Mouse (Mus musculus): ENCODE measurements around the gene Tnr. TPM values are rescaled to one million over a fixed set of nuclear protein-coding genes. Genes with fewer than 3 reads are reported as not detected.

Tnr gene
- total and polyA plus RNA-seq, 3 experiments = 0.01 TPM; not detected in 2

DNA sequence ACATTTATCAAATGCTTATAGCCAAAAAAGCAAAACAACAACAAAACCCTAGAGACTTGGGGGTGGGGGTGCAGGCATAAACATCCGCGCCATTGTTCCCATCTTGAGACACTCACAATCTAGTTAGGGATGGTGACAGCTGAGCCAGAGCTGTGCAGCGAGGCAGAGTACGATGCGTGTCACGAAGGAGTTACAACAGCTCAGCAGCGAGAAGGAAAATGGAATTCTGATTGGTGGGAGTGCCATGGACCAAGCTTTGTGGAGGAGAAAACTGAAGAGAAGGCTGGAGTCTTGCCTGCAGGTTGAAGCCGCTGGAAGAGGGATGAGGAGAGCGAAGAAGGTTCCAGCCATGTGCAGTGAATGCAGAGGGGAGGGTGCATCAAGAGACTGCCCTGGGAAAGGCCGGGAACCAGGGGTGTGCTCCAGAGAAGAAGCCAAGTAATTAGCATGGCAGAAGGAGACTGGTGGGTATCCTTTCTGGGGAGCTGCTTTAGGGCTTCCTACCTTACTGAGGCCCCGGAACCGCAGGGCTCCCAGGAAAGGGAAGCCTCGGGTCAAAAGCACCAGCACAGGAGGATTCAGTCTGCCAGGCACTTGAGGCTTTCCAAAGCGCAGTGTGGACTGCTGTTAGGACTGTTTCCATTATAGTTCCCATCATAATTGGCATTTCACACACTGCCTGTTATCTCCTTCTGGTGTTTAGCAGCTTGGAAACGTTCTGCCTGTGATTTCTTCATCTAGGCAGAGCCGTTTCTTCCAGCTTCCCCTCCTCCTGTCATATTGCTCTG lies 91.3 kb downstream of the Tnr start:
- H3K4me1 ChIP-seq (ENCODE audit: control insufficient read depth in 1 of 2, insufficient read depth in 2 of 2, low read length in 2 of 2) = no peaks in the 10 kb centered on the region

DNA sequence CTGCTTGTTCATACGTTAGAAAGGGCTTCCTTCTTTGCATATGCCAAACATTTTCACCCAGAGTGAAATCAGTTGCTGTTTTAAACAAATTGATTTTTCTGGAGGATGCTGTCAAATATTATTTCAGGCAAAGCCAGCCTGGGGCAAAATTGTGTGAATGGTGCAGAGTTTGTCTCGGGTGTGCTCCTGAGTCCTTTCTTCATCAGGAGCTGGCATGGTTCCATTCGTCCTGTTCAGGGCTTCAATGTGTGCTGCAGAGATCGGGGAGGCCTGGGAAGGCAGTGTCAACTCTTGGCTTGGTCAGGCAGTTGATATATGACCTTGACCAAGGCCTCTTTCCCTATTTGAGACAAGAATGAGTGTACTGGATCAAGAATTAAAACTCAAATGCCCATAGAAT lies 92.1 kb downstream of the Tnr start:
- Histone ChIP-seq H3K4me1 (ENCODE audit: control insufficient read depth in 1 of 2, insufficient read depth in 2 of 2, low read length in 2 of 2) (no peaks in the 10 kb centered on the region), H3K9me3 (replicated peaks; ENCODE audit: insufficient read depth, low read length) (no peaks in the 10 kb centered on the region), H3K27me3 (ENCODE audit: control insufficient read depth in 1 of 2, insufficient read depth in 2 of 2, low read length in 2 of 2) (no peaks in the 10 kb centered on the region), H3K27ac (ENCODE audit: control insufficient read depth, low read depth, low read length) (no peak overlapping the region), H3K4me3 (ENCODE audit: control insufficient read depth in 1 of 2, insufficient read depth in 1 of 2, low read depth in 2 of 2, low read length in 2 of 2) (no peak overlapping the region), H3K9ac (ENCODE audit: control insufficient read depth, low read depth, low read length, poor library complexity, severe bottlenecking) (no peak overlapping the region), H3K79me2 (ENCODE audit: control insufficient read depth, insufficient read depth, low read length, poor library complexity) (no peaks in the 10 kb centered on the region), H3K36me3 (ENCODE audit: control insufficient read depth in 1 of 2, insufficient read depth in 2 of 2, low read length in 2 of 2) (no peaks in the 10 kb centered on the region)
- DNase-seq (ENCODE audit: low read depth, low spot score) = no peak
- TF ChIP-seq GABPA (IDR thresholded peaks at IDR 0.05; ENCODE audit: low read depth, low read length) = no peak
- TF ChIP-seq ETS1 (IDR thresholded peaks at IDR 0.05; ENCODE audit: low read depth, low read length) = no peak
- TF ChIP-seq POLR2A (IDR thresholded peaks at IDR 0.05; ENCODE audit: control insufficient read depth in 1 of 2, insufficient read depth in 1 of 2, low read depth in 1 of 2, low read length in 2 of 2, poor library complexity in 1 of 2) = no peak
- no peak for TF ChIP-seq NRF1 (IDR thresholded peaks at IDR 0.05; ENCODE audit: insufficient read depth, low read depth, low read length, poor library complexity, severe bottlenecking)
- TF ChIP-seq GATA1 (IDR thresholded peaks at IDR 0.05; ENCODE audit: low read depth, low read length) = no peak
- TF ChIP-seq MYC (IDR thresholded peaks at IDR 0.05; ENCODE audit: low read depth, low read length) = no peak
- TF ChIP-seq CHD2 (IDR thresholded peaks at IDR 0.05; ENCODE audit: low read length) = no peak
- TF ChIP-seq CTCF (IDR thresholded peaks at IDR 0.05 in 2 of 3, conservative IDR thresholded peaks at IDR 0.05 in 1 of 3; ENCODE audit: control insufficient read depth in 1 of 3, insufficient read depth in 1 of 3, low read depth in 2 of 3, low read length in 3 of 3, poor library complexity in 1 of 3, severe bottlenecking in 1 of 3) = no peak
- no peak for TF ChIP-seq HCFC1 (IDR thresholded peaks at IDR 0.05; ENCODE audit: low read depth, low read length)
- TF ChIP-seq MXI1 (IDR thresholded peaks at IDR 0.05; ENCODE audit: low read depth, low read length) = no peak
- TF ChIP-seq ZNF384 (IDR thresholded peaks at IDR 0.05; ENCODE audit: low read depth, low read length) = no peak
- no peak for TF ChIP-seq NELFE (IDR thresholded peaks at IDR 0.05; ENCODE audit: low read depth, low read length)
- TF ChIP-seq RCOR1 (IDR thresholded peaks at IDR 0.05; ENCODE audit: low read depth, low read length) = no peak
- no peak for TF ChIP-seq JUND (IDR thresholded peaks at IDR 0.05; ENCODE audit: low read depth, low read length)
- TF ChIP-seq TCF12 (IDR thresholded peaks at IDR 0.05; ENCODE audit: low read depth, low read length) = no peak
- no peak for TF ChIP-seq MAX (IDR thresholded peaks at IDR 0.05; ENCODE audit: low read length)
- no peak for TF ChIP-seq MYB (IDR thresholded peaks at IDR 0.05; ENCODE audit: low read depth, low read length)

More for the DNA sequence above, 91.3 kb downstream of the Tnr start:
- Histone ChIP-seq H3K9me3 (replicated peaks; ENCODE audit: insufficient read depth, low read length) (no peaks in the 10 kb centered on the region), H3K27me3 (ENCODE audit: control insufficient read depth in 1 of 2, insufficient read depth in 2 of 2, low read length in 2 of 2) (no peaks in the 10 kb centered on the region), H3K36me3 (ENCODE audit: control insufficient read depth in 1 of 2, insufficient read depth in 2 of 2, low read length in 2 of 2) (no peaks in the 10 kb centered on the region), H3K79me2 (ENCODE audit: control insufficient read depth, insufficient read depth, low read length, poor library complexity) (no peaks in the 10 kb centered on the region), H3K4me3 (ENCODE audit: control insufficient read depth in 1 of 2, insufficient read depth in 1 of 2, low read depth in 2 of 2, low read length in 2 of 2) (no peak overlapping the region), H3K27ac (ENCODE audit: control insufficient read depth, low read depth, low read length) (no peak overlapping the region), H3K9ac (ENCODE audit: control insufficient read depth, low read depth, low read length, poor library complexity, severe bottlenecking) (no peak overlapping the region)
- TF ChIP-seq UBTF (IDR thresholded peaks at IDR 0.05; ENCODE audit: borderline replicate concordance, insufficient read depth, low read depth, low read length) (no peak), TBP (IDR thresholded peaks at IDR 0.05; ENCODE audit: low read depth, low read length) (no peak), USF2 (IDR thresholded peaks at IDR 0.05; ENCODE audit: borderline replicate concordance in 1 of 2, insufficient read depth in 1 of 2, low read depth in 1 of 2, low read length in 2 of 2) (no peak), CTCF (IDR thresholded peaks at IDR 0.05 in 2 of 3, conservative IDR thresholded peaks at IDR 0.05 in 1 of 3; ENCODE audit: control insufficient read depth in 1 of 3, insufficient read depth in 1 of 3, low read depth in 2 of 3, low read length in 3 of 3, poor library complexity in 1 of 3, severe bottlenecking in 1 of 3) (no peak), CHD1 (IDR thresholded peaks at IDR 0.05; ENCODE audit: low read depth, low read length) (no peak), TAL1 (IDR thresholded peaks at IDR 0.05; ENCODE audit: low read length) (no peak), EP300 (IDR thresholded peaks at IDR 0.05; ENCODE audit: low read depth in 1 of 2, low read length in 2 of 2) (no peak), MYB (IDR thresholded peaks at IDR 0.05; ENCODE audit: low read depth, low read length) (no peak), SMC3 (IDR thresholded peaks at IDR 0.05; ENCODE audit: low read depth, low read length) (no peak), TCF12 (IDR thresholded peaks at IDR 0.05; ENCODE audit: low read depth, low read length) (no peak), RAD21 (IDR thresholded peaks at IDR 0.05; ENCODE audit: low read depth, low read length) (no peak), NELFE (IDR thresholded peaks at IDR 0.05; ENCODE audit: low read depth, low read length) (no peak), POLR2A (IDR thresholded peaks at IDR 0.05; ENCODE audit: control insufficient read depth in 1 of 2, insufficient read depth in 1 of 2, low read depth in 1 of 2, low read length in 2 of 2, poor library complexity in 1 of 2) (no peak), MAX (IDR thresholded peaks at IDR 0.05; ENCODE audit: low read length) (no peak), JUND (IDR thresholded peaks at IDR 0.05; ENCODE audit: low read depth, low read length) (no peak), E2F4 (IDR thresholded peaks at IDR 0.05; ENCODE audit: borderline replicate concordance, low read depth, low read length) (no peak), GATA1 (IDR thresholded peaks at IDR 0.05; ENCODE audit: low read depth, low read length) (no peak), MXI1 (IDR thresholded peaks at IDR 0.05; ENCODE audit: low read depth, low read length) (no peak), MAZ (IDR thresholded peaks at IDR 0.05; ENCODE audit: low read depth, low read length) (no peak)
- DNase-seq (ENCODE audit: low read depth, low spot score) = no peak
